Mouse (Mus musculus) ES-Bruce4 (cell line): ENCODE results near the gene Hoxa1.

Source experiments
- CTCF ChIP-seq: IDR thresholded peaks from one replicate; pipeline ENCODE4 v1.8.1; 2011; ENCODE audit warnings: low read depth, low read length
- EP300 ChIP-seq: IDR thresholded peaks from 2 replicates; pipeline ENCODE4 v1.6.1; 2011; ENCODE audit warnings: low read depth, low read length; ENCODE audit not compliant: insufficient read depth
- POLR2A ChIP-seq: IDR thresholded peaks from one replicate; pipeline ENCODE4 v1.8.1; 2011; ENCODE audit warnings: low read length; ENCODE audit not compliant: insufficient read depth

GRCm38 (mm10) chr6:52189172-52189591 is 31.1 kb upstream of the Hoxa1 start:
- TF ChIP-seq CTCF: no peak
- no peak for TF ChIP-seq EP300
- TF ChIP-seq POLR2A: no peak
